Mouse (Mus musculus) large intestine, adult 2 months (tissue): ENCODE measurements around the gene Kansl1l. TPM values are rescaled to one million over a fixed set of nuclear protein-coding genes. Genes with fewer than 3 reads are reported as not detected.
A peak's percentile ranks its signal among the peaks of the same experiment; 100 is the strongest.

Source experiments
- DNase-seq: peaks from one replicate; pipeline ENCODE4 v3.0.0-alpha.2; 2012; ENCODE audit warnings: low read depth, low spot score
- WGBS: fragments of 180-500 bp; shearing (Covaris S2); methylation state at CpG from one replicate; pipeline ENCODE4 v1.1.7; 2018; 5-methylcytosine and 5-hydroxymethylcytosine counted together
- polyA plus RNA-seq: library from polyadenylated mRNA; depleted of rRNA; stranded (reverse); fragments of >200 nt; gene quantifications from 2 replicates; pipeline ENCODE4 v1.2.3, GENCODE M21; 2012; rRNA removed

Kansl1l gene
- polyA plus RNA-seq: 1.1 and 1.2 TPM in 2 replicates

DNA sequence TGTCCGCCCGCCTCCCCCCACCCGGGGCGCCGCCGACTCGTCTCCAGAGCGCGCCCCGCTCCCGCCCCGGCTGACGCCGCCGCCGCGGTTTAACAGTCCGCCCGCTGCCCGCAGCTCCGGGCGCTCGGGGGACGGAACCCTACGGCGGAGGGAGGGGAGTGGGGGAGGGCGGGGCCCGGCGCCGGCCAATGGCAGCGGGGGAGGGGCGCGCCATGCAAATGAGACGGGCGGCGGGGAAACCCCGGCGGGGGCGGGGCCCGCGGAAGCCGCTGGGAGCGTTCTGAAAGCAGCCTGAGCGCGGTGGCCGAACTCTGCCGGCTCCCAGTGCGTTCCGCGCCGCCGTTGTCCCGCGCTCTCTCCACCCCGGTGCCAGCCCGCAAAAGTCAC, at the start of gene Kansl1l:
Gene Kansl1l, minus strand, starts transcription at position 110 of the 387 bp plus-strand sequence.
- 1% methylated on average over 54 of the region's 56 CpGs for WGBS
- peak; percentile 59 for DNase-seq

DNA sequence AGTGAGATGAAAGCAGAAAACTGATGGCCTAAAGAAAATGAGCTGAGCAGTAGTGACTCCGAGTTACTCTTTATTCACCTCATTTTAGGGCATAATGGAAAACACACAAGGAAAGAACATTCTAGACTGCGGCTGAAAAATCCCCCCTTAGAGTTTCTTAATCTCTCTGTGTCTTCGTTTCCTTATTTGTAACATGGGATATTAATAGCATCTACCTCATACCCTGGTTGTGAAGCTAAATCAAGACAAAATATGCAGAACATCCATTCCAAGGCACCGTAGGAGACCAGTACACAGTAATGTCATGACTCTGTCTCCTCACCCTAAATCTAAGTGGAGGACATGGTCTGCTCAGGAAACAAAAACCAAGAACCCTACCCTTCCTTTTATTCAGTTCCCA, 48.3 kb upstream of the Kansl1l start:
- 80% methylated on average over 4 of the region's 4 CpGs for WGBS

DNA sequence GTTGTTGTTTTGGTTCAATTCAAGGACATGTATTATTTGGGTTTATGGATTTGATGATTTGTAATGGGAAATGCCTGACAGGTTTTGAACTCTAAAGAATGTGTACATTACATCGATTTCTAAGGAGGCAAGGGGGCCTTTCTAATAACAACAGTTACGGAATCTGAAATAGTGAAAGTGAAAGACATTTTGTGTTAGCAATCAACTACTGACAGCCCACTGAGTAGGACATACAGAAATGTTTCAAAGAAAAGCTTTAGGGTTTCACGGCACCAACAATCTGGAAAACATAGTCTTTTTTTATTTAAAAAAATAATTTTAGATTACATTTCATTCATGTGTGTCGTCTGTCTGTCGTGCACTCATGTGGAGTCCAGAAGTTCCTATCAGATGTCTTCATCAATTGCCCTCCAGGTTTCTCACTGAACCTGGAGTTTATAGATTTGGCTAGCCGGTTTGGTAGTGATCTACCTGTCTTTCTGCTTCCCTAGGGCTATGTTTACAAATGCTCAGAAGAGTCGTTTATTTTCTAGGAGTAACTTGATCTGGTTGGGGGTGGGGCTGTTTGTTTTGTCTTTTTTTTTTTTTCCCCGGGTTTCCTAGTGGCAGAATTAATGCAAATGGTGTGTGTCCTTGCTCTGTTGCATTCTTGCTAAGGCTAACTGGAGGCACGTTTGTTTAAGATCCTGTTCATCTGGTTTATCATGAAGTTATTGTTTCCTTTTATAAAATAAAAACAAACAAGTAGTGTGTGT, 46.6 kb upstream of the Kansl1l start:
- no peak for DNase-seq
- 4% methylated on average over 9 of the region's 9 CpGs for WGBS

More for the DNA sequence above, 48.3 kb upstream of the Kansl1l start:
- no peak for DNase-seq

DNA sequence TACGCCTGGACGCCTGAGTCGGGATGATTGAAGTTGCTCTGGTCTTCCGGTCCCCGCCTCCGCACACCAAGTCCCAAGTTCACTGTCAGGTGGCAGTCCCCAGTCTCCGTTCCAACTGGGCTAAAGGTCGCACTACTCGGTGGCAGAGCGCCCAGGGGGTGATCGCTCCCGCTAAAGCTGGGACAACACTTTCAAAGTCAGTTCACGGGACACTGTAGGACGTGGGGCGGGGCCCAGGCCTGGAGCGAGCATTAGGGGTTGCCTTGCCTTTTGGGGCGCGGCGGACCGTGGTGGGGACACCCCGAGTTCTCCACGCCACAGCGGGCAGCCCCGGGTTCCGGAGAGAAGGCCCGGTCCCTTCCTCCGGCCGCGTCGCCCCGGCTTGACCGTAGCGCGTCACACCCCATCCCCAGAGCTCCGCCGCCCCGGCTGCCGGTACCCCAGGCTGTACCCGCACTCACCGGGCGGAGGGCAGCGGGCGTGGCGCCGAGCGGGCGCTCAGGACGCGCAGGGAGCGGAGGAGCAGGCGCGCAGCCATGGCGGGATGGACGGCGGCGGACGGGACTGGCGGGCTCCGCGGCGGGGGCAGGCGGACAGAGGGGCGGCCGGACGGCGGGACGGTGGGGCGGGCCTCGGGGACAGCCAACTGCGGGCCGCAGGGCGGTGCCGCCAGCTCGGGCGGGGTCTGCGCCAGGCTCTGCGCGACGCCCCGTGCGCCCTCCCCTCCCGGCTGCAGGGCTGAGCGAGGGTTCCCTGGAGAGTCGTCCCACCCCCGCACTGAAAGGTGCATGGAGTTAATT, 45.5 kb upstream of the Kansl1l start, which contains the start of gene Acadl:
Gene Acadl, minus strand, starts transcription at position 566 of the 800 bp plus-strand sequence.
- WGBS: under 1% methylated on average over 85 of the region's 85 CpGs
- peak; percentile 86 for DNase-seq

DNA sequence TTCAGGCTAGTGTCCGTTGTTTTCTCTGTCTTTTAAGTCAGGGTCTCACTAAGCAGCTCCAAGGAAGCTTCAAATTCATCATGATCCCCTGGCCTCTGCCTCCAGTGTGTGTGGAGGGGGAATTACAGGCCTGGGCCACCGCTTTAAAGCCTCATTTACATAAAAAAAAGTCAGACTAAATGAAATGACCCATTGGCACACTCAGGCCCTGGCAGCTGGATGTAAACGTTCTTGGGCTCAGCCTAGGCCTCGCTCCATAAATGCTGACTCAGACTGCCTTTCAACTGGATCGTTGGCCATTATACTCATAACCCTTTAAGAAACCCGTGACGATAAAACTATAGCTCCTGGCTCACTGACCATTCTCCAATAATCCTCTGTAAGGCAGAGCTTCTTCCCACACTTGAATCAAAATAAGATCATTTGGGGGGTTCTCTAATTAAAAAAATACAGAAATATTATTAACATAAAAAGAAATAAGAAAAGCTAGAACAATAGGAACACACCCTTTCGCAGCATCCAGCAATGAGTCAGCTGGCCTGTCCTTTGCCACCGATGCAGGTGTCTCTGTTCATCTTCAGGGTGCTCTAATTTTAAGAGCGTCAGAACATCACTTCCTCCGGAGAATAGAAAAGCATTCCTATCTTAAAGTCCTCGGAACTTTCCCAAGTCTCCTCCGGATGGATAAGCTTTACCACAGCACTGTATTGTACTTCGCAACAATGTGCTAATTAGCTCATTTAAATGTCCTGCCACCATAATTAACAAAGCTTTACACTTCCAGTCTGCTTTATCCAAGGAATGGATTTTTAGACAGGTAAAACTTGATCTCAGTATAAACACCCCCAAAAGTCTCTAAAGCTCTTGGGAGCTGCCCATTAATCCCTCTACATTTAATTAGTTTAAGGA, 44.7 kb upstream of the Kansl1l start:
- no peak for DNase-seq
- WGBS: 14% methylated on average over 14 of the region's 14 CpGs

DNA sequence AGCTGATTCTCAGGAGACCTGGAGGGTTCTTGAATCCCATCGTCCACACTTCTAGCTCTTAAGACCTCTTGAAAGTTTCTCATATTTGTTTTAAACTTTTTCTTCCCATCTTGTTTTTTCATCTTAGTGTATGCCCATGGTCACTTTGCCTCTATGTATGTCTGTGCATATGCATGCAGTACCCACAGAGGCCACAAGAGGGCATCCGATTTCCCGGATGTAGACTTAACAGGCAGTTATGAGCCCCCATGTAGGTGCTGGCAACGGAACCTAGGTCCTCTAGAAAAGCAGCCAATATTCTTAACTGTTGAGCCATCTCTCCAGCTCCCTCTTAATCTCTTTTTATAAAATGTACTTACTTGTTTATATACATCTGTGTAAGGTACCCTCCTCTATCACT, 30.1 kb upstream of the Kansl1l start:
- 97% methylated on average over 4 of the region's 4 CpGs for WGBS
- no peak for DNase-seq

DNA sequence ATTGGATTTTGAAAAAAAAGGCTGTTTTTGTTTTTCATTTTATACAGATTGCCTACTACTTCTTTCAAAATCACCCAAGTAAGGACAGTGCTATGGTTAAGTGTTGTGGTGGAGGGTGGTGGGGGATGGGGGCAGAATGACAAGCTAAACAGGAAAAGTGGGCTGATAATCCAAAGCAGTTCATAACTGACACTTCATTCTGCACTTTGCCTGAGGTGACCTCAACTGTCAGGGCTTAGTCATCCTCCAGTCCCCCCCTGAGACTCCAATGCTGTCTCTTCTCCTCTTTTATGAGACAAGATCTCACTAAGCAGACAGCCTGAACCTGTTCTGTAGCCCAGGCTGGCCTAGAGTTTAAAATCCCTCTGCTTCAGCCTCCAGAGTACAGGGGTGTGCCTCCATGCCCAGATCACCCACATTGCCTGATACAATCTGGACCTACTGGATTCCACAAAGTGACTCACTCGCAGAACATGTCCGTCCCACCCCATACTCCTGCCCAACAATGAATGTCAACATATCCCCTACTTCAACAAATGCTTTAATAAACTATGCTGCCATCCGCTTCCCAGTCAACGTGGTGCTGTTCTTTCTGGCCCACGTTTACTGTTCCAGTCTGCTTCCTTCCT, 28.4 kb upstream of the Kansl1l start:
- 69% methylated on average over 5 of the region's 5 CpGs for WGBS
- DNase-seq: no peak

DNA sequence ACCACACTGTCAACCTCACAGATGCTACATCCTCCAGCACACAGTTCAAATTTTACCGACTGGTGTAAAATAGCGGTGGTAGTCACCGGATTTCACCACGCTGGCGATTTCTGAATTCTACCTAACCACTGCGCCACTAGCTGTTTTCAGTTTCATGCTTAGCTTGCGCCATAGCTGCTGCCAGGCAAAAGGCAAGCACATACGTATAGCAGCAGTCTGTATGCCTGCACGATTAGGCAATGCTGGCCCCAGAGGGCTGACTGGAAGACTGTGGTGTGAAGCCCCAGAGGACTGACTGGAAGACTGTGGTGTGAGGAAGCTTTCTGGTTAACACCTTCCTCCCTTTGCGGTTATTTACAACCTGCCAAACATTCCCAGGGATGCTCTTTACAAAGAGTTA, 24.6 kb upstream of the Kansl1l start:
- DNase-seq: no peak
- 92% methylated on average over 10 of the region's 10 CpGs for WGBS

DNA sequence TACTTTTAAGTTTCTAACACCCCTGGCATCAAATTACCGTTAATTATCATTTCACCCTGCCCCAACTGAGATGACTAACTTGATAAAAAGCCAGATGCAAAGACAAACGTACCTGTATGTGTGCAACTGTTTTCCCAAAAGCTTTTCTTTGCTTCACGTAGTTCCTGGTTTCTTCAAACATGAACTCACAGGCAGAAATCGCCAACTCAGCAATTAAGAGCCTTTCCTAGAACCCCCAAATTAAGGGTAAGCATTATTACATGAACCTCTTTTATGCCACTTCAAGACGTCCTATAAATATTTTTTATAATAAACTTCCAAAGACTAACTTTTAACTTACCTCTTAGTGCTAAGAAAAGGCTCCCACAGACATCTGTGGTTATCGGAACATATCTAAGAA, 24.1 kb upstream of the Kansl1l start:
- no peak for DNase-seq
- 85% methylated on average over 6 of the region's 6 CpGs for WGBS

DNA sequence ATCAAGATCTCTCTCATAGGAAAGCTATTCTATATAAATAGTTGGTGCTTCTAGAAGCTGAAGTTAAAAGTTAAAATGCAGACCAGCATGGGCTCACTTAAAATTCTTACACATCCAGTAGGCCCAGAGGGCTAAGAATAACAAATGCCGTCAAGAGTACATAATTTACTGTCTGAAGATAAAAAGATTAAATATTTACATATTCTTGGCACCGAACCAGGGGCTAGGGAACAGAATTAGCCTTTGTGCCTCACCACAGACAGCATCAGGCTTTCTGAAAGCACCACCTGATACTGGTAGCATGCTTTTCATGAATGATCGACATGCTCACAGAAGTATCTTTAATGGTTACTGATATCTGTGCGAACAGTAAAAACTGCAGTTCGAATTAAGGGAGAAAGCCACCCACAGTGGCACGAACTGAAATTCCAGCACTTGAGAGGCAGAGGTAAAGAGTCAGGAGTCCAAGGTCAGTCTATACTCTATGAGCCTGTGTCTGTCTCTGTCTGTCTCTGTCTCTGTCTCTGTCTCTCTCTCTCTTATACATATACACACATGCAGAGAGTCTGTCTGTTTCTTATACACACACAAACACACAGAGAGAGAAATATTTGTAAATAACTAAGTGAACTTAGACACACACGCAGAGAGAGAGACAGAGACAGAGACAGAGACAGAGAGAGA, 22.5 kb upstream of the Kansl1l start:
- no peak for DNase-seq
- 25% methylated on average over 7 of the region's 7 CpGs for WGBS

DNA sequence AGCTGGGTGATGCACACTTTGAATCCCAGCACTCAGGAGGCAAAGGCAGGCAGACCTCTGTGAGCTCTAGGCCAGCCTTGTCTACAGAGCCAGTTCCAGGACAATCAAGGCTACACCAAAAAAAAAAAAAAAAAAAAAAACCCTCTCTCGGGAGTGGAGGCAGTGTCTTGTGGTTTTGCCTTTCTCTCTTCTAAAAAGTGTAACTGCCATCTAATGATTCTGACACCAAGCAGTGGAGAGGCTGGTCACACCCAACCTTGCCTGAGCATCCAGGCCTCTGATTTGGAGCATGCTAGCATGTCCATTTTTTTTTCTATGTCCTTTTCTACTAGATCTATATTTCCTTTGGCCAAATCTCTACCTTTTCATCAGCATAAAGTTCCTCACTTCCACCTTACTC, 21.8 kb upstream of the Kansl1l start:
- no peak for DNase-seq
- WGBS: 52% methylated on average over 1 of the region's 1 CpGs

DNA sequence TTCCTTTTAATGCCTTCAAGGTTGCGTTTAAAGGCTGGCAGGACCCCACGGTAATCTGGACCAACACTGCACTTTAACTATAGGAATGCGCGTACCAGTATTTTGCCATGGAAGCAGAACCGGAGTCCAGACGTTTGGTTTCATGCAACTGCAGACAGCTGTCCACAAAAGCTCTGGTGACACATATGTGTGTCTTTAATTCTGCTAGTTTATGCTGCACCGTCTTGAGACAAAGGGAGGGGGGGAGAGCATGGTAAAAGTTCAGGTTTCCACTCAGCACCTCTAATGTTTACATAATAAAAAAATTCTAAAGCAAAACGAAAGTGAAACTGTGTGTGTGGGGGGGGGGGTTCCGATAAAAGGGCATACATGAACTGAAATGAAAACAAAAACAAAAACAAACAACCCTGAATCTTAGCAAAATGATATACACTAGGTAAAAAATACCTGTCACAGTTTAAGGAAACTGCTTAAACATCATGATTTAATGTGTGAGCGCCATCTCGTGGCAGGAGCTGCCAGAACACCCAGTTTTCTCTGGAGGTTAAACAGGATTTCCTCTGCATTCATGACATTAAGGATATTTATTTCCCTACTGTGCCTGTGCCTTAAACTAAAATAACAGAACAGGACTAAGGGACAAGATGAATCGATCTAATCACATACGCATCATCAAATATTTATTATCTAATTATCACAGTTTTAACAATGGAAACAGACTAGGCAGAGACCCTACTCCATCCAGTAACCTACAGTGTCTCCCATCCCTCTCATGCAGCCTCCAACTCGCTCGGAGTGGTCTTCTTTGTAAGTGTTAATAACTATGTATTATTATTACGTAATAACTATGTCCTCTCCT, 21.1 kb upstream of the Kansl1l start:
- WGBS: 46% methylated on average over 16 of the region's 16 CpGs
- no peak for DNase-seq

DNA sequence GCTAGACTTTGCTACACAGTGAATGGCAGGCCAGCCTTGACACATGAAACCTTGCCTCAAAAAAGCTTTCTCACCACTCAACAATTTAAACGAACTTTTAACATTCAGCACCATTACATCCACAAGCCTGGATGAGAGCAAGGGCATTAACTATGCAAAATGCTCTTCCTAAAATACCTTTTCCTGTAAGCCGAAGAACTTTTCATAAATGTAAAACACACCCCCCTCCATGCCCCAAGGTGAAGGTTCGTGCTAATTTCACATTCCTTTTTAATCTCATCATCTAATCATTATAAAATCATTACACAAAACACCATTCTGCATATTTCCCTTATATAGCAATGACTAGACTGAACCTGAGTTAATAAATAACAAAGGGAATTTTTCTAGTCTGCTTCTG, 19.8 kb upstream of the Kansl1l start:
- DNase-seq: no peak
- 69% methylated on average over 3 of the region's 3 CpGs for WGBS

DNA sequence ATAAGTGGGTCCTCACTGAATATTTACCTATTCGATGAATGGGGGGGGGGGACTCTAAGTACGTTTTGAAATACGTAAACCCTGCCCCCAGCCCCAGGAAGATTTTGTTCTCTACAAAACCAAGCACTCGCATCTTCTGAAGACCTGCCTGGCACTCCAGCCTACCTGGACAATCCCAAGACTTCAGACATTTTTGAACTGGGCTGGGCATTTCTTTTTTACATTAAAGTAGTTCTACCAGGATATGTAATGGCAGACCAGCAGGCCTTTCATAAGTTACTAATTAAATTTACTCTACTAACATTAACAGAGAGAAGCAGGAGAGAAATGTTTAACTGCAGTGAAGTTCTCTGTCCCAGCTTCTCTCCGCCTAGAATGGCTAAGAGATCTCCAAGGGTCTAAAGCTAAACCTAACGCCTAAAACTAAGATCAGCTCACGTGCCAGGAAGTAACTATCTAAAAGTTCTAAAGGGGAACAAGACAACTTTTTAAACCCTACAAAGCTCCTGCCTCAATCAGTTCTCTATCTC, 15.3 kb upstream of the Kansl1l start:
- no peak for DNase-seq
- WGBS: 78% methylated on average over 7 of the region's 7 CpGs

DNA sequence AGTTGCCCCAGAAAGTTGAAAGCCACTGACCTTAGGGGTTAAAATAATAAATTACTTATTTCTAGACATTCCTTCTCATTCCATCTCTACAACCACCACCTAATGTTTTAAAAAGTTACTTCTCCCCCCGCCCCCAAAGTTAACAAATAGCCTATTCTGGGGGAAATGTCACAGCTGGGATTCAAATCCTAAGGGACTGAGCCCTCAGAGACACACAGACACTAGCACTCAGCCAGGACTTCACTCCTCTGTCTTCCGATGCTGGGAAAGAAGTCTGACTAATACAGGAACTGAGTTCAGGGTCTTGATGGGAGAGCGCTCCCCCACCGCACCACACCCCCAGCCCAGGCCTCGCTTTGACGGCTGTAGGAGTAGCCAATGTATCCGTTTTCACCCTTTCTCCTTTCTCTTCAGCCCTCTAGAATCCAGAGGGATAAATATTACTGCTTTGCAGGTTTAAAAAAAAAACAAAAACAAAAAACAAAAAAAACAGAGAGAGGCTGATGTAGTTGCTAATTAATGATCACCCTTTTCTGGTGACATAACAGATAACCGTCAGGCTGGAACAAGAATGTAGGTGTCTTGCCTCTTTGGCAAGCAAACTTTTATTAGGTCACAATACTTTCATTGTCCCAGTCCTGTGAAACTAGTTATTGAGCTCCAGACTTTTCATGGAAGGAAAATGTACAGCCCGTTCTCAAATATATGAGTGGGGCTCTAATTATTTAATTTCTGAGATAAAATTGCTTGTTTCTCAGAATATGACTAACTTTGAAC, 14.7 kb upstream of the Kansl1l start:
- no peak for DNase-seq
- WGBS: 81% methylated on average over 9 of the region's 9 CpGs

DNA sequence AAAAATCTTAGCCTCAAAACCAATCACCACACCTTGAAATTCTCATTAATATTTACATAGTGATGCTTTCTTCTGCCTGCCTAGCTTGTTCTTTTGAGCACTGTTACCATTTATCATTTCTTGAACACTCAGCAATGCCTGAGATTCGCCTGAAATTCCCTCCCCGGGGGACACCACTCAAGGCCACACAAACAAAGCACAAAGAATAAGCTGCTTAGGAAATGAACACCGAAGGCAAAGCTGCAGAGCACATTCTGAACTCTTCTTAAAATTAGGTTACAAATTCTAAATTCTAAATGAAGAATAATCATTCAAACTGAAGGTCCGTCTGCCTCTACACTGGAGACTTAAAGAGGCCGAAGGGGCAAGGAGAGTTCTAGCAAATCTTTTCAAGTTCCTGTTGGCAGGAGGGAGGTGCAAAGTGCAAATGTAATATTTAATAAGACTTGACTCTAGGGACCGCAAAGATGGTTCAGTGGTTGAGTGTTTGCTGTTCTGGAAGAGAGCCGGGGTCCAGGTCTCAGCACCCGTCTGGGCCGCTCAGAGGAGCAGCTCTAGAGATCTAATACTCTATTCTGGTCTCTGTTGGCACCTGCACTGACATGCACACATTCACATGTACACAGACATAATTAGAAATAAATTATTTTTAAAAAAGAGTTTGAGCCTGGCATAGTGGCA, 12.2 kb upstream of the Kansl1l start:
- DNase-seq: no peak
- 88% methylated on average over 9 of the region's 9 CpGs for WGBS

DNA sequence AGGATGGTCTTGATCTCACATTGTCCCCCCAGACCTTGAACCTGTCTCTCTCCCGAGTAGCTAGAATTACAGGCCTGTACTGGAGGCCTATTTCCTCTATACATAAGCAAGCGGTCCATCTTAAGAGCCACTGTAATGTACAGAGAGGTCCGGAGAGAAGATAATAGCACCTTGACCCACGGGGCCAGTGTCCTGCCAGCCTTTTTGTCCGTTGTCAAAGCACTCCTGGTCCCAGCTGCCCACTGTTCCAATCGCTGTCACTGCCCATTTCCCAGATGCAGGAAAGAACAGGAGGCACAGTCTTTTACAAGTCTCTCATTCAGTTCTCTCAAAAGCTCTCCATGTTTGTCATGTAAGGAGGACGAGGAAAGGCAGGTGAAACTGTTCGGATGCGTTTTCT, 4.6 kb upstream of the Kansl1l start:
- 86% methylated on average over 9 of the region's 9 CpGs for WGBS
- DNase-seq: no peak
